Mouse (Mus musculus): ENCODE data around the gene Chrna4.

DNA sequence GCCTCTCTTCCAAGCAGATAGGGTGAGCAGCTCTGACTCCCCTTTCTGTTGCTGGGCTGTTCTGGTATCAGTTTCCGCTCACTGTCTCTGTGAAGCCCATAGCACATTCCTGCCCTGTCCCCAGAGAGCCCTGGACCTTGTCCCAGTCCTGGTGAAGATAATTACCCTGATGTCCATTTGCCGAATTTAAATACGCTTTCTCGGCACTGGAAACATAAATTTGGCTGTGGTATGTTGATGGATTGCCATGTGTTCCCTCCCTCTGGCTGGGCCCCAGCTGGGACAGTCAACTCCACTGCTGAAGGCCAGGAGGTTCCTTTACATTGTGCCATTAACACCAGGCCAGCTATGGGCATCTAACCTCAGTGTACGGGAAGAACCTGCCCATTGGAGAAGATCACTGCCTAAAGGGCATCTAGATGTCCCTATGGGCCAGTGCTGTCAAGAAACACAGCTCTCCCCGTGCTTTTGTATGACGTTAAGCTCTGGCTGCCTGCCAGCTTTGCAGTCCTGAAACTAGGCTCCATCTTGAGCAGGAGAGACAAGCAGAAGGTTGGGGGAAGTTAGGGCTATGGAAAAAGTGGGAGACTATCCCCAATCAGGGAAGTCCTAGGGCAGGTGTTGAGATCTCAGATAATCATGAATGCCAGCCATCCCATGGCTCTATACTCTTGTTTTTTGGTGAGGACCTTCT lies 5.1 kb upstream of the Chrna4 start:
- TF ChIP-seq GATA1 (IDR thresholded peaks at IDR 0.05; ENCODE audit: low read length) (no peak), TAL1 (IDR thresholded peaks at IDR 0.05; ENCODE audit: low read length) (no peak)
